Mouse (Mus musculus): ENCODE data around the gene Tspyl4. TPM values are rescaled to one million over a fixed set of nuclear protein-coding genes. Genes with fewer than 3 reads are reported as not detected.
"Not testable (repeated sequence)": the region's sequence is repeated elsewhere in the genome, so short reads cannot be mapped to it uniquely, and the experiment has no call there.

Gene Tspyl4
- 1 to 10 TPM; 1.1 to 1.2 TPM for total RNA-seq (2021)
- long read RNA-seq, experiment 1: 0 reads
- long read RNA-seq, experiment 2: 0 reads

GRCm38 (mm10) chr10:34297299-34297979 is at the start of gene Tspyl4:
Gene Tspyl4 (plus strand): TSS chr10:34297442.
- peak; percentile 85 for DNase-seq

GRCm38 (mm10) chr10:34247757-34248156 is 49.5 kb upstream of the Tspyl4 start:
- no peak for DNase-seq

DNA sequence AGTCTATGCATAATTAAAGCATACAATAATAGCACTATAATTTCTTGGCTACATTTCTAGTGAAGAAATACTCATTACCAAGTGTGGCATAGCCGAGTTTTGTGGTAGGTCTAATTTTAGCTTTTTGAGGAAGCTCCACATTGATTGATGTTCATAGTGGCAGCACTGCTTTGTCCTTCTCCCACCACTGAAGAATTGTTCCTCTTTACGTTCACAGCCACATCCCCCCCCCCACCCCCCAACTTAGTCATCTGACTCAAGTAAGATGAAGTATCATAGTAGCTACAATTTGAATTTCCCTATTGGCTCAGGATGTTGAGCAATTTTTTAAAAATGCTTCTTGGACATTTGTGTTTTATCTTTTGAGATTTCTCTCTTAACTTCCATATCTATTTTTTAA is 47.6 kb upstream of the Tspyl4 start:
- DNase-seq: no peak

DNA sequence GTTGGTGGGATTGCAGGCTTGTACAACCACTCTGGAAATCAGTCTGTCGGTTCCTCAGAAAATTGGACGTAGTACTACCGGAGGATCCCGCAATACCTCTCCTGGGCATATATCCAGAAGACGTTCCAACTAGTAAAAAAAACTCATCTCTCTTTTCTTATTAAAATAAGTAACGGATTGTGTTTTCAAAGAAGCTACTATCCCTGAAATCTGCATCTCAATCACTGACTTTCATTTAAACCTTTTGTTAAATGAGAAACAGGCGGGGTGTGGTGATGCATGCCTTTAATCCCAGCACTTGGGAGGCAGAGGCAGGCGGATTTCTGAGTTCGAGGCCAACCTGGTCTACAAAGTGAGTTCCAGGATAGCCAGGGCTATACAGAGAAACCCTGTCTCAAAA is 44.4 kb upstream of the Tspyl4 start:
- DNase-seq: not testable (repeated sequence)

- no peak for DNase-seq
These were observed 32.1 kb upstream of the Tspyl4 start for GRCm38 (mm10) chr10:34265106-34265505.

DNA sequence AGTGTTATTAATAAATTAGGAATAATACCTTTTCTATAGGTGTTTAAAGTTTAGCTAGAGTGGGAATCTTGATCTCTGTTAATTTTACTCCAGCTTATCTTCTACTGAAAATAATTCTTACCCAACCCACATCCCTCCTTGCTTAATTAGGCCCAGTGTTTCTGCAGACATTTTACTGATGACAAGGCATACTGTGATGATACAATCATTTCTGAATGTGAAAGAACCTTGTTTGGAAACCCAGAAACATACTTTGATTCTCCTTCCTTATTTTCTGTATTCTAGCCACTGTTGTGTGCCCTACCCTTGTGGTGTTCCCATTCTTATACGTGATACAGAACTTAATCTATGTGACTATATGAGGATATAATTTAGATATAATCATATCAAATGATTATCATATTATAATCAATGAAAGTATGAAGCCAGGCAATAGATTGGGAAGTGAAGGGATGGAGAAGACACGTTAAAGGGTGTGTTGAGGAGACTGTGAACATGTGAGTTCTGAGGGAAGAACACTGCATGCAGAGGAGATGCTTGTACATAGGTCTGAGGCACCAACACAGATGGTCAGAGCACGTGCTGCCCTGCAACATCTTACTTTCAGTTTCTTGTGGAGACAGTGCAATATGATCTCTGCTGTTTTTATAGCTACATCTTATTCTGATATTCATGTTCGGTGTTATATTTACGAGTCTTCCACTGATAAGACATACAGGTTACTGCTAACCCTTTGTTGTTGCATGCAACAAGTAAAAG is 29.8 kb upstream of the Tspyl4 start:
- DNase-seq: no peak

DNA sequence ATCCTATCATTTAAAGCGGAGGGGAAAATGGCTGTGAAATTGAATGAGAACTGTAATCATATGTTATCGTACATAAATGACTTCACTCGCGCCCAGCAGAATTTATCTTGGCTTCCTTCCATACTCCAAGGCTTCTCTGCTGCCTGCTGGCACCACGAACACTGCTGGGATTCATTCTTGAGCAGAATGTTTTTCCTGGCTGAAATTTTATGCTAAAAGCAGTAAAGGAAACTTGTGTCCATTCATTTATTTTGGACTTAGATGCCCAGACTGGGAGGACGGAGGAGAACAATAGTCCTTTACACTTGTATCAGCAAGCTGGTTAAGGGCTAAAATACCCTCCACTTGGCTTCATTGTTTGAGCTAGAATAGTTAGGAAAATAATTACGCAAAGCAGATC is 25.6 kb upstream of the Tspyl4 start:
- DNase-seq: no peak

DNA sequence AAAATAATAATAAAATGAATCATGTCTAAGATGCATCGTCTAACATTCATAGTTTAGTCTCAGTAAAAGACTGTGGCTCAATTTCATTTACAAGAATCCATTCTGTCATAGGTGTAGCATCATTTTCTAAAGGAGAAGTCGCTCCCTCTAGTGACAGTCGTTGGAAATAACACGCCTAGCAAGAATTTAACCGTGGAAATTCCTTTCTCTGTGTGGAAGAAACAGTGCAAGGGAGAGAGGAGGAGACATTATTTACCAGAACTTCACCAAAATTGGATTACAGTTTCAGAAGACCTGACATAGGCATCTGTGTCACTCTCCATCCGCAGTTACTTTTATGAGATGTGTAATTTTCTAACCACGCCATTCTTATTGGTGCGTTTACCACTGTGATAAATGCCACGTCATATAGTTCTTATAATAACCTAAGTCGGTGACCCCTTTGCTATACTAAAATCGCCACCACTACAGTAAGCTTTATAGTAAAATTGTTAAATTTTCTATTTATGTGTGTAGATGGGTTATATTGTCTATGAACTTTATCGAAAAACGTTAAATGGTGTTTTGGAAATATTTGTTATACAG is 16.6 kb upstream of the Tspyl4 start:
- DNase-seq: no peak

DNA sequence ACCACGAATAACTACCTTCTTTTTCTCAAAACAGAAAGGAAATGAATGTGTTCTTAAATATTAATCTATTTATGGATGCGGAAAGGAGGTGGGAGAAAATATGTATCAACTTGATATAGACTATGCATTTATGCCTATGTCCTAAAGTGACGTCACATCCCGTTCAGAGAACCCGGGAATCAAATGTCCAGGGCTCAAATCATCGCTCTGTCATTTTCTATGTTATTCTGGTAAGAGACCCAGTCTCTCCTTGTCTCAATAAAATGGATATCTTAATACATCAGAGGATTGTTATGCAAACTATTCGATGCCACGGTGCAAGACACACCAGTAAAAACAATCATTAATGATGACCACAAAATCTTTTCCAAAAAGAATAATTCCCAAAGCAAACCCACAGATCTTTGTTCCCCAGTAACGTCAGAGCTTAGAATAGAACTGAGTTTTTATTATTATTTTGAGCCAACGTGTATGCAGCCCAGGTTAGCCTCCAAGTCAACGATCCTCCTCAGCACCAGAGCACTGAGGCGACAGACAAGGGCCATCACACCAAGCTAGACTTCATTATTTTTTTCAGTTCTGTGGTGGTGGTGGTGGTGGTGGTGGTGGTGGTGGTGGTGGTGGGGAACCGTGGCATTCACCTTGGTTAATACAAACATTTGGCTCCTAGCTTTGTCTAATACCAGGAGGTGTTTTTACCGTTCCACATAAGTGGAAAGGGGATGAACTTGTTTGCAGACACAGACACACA is 15.9 kb upstream of the Tspyl4 start:
- no peak for DNase-seq

GRCm38 (mm10) chr10:34281962-34282388 is 15.3 kb upstream of the Tspyl4 start, which contains the start of gene Tspyl1:
Gene Tspyl1 (plus strand): TSS chr10:34282190.
- peak; percentile 95 for DNase-seq

DNA sequence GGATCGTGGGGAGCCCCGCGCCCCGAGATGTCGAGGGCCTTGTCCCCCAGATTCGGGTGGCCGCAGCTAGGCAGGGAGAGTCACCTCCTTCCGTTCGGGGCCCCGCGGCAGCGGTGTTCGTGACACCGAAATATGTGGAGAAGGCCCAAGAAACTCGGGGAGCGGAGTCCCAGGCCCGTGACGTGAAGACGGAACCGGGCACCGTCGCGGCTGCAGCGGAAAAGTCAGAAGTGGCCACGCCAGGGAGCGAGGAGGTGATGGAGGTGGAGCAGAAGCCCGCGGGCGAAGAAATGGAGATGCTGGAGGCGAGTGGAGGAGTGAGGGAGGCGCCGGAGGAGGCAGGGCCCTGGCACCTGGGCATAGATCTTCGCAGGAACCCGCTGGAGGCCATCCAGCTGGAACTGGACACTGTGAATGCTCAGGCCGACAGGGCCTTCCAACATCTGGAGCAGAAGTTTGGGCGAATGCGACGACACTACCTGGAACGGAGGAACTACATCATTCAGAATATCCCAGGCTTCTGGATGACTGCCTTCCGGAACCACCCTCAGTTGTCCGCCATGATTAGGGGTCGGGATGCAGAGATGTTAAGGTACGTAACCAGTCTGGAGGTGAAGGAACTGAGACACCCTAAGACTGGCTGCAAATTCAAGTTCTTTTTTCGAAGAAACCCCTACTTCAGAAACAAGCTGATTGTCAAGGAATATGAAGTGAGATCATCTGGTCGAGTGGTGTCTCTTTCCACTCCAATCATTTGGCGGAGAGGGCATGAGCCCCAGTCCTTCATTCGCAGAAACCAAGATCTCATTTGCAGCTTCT is 14.6 kb upstream of the Tspyl4 start:
- peak; percentile 43 for DNase-seq

- DNase-seq: no peak
These were observed 337 bp upstream of the Tspyl4 start for GRCm38 (mm10) chr10:34296911-34297298.

DNA sequence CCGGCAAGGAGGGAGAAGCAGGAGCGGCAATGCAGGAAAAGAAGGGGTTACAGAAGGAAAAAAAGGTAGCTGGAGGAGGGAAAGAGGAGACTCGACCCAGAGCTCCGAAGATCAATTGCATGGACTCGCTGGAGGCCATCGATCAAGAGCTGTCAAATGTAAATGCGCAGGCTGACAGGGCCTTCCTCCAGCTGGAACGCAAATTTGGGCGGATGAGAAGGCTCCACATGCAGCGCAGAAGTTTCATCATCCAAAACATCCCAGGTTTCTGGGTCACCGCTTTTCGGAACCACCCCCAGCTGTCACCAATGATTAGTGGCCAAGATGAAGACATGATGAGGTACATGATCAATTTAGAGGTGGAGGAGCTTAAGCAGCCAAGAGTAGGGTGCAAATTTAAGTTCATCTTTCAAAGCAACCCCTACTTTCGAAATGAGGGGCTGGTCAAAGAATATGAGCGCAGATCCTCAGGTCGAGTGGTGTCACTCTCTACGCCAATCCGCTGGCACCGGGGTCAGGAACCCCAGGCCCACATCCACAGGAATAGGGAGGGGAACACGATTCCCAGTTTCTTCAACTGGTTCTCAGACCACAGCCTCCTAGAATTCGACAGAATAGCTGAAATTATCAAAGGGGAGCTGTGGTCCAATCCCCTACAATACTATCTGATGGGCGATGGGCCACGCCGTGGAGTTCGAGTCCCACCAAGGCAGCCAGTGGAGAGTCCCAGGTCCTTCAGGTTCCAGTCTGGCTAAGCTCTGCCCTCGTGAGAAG is 925 bp downstream of the Tspyl4 start:
- DNase-seq: peak; percentile 26

DNA sequence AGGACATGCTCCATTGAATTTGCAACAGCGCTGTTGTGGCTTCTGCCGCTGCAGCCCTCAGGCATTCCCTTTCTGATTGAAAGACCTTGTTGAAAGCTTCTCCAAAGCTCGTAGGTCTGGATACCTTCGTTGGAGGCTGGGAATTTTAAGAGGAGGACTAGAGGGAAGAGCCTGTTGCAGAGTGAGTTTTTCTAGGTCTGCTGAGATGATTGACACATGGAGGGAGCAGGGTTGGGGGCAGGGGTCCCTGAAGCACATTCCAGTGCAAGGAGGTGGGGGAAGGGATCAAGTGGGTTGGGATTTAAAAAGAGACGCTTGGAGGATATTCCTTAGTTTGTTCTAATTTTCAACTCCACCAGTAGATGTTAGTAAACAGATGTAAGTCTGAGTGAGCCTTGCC is 3.1 kb downstream of the Tspyl4 start:
- no peak for DNase-seq

DNA sequence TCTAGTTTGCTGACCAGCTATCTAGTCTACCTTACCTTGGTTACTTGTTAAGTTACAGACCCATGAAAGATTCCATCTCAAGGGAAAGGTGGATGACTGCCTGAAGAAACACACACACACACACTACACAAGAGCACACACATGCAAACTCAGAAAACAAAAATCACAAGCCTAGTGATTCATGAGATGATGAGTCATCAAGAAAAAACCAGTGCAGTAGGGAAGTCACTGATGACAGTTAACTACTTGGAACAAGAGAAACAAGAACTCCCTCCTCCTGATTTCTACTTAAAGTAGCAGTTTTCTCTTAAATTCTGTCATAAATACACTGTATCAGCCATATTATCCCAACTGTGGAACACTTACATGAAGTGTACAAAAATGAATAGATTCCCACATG is 9.8 kb downstream of the Tspyl4 start:
- no peak for DNase-seq

DNA sequence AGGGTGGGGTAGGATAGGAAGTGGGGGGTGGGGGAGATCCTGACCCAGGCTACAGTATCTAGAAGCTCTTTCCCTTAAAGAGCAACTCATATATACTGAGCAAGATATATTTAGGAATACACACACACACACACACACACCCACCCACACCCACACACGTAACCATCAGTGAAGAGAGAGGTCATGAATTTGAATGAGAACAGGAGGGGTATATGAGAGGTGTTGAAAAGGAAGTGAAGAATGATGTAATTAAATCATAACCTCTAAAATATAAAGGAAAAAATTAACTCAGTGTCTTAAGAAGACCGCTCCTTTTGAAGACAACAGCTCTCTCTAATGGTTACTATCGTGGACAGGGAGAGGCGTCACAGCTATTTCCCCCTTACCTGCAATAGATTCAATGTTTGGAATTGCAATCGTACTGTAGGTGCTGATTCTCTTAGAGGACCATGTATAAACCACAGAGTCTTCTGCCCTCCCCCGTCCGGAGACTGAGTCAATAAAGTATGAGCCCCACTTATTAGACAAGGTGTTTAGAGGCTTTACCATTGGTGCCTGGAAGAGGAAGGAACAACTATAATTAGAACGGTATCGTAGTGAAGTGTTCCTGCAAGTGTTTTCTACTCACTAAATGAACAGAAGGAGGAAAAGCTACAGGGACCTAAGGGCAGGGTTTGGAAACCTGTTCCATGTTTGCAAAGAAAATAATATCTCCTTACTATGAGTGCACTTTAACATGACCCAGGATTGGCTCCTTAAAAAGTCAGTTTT is 12.9 kb downstream of the Tspyl4 start:
- no peak for DNase-seq

DNA sequence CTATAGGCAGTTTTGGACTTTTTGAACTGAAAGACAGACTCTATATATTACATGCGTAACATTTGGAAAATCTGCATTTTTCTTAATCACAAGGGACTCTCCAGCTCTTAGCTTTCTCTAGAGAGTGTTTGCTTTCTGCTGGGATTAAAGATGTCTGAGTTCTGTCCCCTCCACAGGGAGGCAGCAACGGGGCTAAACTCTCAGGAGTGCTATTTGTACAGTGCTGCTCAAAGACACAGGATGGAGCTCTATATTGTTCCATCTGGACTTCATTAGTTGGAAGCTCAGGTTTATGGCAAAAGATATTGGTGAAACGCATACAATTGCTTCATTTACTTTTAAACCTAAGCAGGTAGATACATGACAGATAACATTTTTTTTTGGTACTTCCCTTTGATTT is 15.3 kb downstream of the Tspyl4 start:
- no peak for DNase-seq

GRCm38 (mm10) chr10:34316571-34317216 is 19.5 kb downstream of the Tspyl4 start:
- no peak for DNase-seq

- DNase-seq: no peak
These were observed 20.0 kb downstream of the Tspyl4 start for GRCm38 (mm10) chr10:34317217-34317606.

Data from gastrocnemius, postnatal 25 days (tissue).